Mouse (Mus musculus) bone marrow macrophage, adult 2 months (primary cell): ENCODE data around the gene Ccdc137.

Experiments used
- CTCF ChIP-seq: IDR thresholded peaks from 2 replicates; pipeline ENCODE4 v1.5.1; 2012; ENCODE audit warnings: low read depth, mild to moderate bottlenecking, low read length, moderate library complexity
- POLR2A ChIP-seq: IDR thresholded peaks from 2 replicates; pipeline ENCODE4 v1.6.1; 2012; ENCODE audit warnings: mild to moderate bottlenecking, low read depth, low read length, borderline replicate concordance

GRCm38 (mm10) chr11:120500357-120500756 is 42.4 kb downstream of the Ccdc137 start:
- no peak for TF ChIP-seq POLR2A
- TF ChIP-seq CTCF: no peak
